Mouse (Mus musculus): Measurements from ENCODE around the gene Thg1l. TPM values are rescaled to one million over a fixed set of nuclear protein-coding genes. Genes with fewer than 3 reads are reported as not detected.

The Thg1l gene
- polyA plus RNA-seq, 1 experiment: 4.4 TPM

DNA sequence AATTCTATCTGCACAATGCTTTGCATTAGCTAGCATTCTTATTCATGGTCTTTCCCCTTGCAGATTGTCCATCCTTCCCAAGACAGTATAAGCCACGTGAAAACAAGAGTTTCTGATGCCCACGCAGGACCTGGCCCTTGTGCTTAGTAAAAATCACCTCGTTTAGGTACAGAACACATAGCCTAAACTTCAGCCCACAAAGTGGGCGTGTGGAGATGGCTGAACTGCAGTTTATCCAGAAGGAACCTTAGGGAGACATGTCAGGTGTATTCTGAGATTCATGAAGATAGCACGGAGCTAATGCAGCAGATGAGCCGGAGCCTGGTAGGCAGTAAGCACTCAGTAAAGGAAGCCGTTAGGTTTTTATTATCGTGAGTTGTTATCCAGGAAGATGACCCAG lies 34.3 kb downstream of the Thg1l start:
- H3K27ac ChIP-seq (ENCODE audit: insufficient read depth, low read length): no peak overlapping the region
- no peak overlapping the region for H3K4me3 ChIP-seq (ENCODE audit: extremely low read depth, insufficient read depth, insufficient read length)
- H3K27me3 ChIP-seq (ENCODE audit: control insufficient read depth, insufficient read depth, low read length): no peaks in the 10 kb centered on the region; the same call in 1 of the 2 replicates
- WGBS: 81% methylated on average over 8 of the region's 8 CpGs
- TF ChIP-seq CTCF (IDR thresholded peaks at IDR 0.05; ENCODE audit: extremely low read depth, insufficient read depth, insufficient read length, insufficient replicate concordance) (no peak), POLR2A (IDR thresholded peaks at IDR 0.05; ENCODE audit: low read depth, low read length) (no peak)
- no peaks in the 10 kb centered on the region for H3K36me3 ChIP-seq (ENCODE audit: control insufficient read depth, insufficient read depth, low read length)
- no peaks in the 10 kb centered on the region for H3K4me1 ChIP-seq (ENCODE audit: control insufficient read depth, insufficient read depth, insufficient read length)
- DNase-seq (ENCODE audit: low read depth in 1 of 2, low spot score in 2 of 2): no peak

DNA sequence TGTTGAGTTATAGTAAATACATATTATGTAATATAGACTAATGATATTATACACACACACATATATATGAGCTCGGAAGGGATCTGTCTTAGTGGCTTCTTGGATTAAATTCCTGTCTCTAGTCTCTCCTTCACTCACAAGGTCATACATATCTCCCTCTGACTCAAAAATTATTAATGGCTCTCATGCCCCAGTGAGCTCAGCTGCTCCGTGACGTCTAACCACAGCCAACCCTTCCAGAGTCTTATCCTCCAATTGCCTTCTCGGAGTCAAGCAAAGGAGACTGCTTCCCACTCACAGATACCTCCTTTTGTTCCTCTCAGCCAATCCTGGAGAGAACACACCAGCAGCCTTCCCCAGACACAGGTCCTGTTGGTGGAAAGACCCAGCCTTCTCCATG lies 36.5 kb downstream of the Thg1l start:
- TF ChIP-seq POLR2A (IDR thresholded peaks at IDR 0.05; ENCODE audit: low read depth, low read length): no peak
- no peak for TF ChIP-seq CTCF (IDR thresholded peaks at IDR 0.05; ENCODE audit: extremely low read depth, insufficient read depth, insufficient read length, insufficient replicate concordance)
- H3K27me3 ChIP-seq (ENCODE audit: control insufficient read depth, insufficient read depth, low read length): no peaks in the 10 kb centered on the region; the same call in 1 of the 2 replicates
- H3K4me3 ChIP-seq (ENCODE audit: extremely low read depth, insufficient read depth, insufficient read length): no peak overlapping the region
- DNase-seq (ENCODE audit: low read depth in 1 of 2, low spot score in 2 of 2): no peak
- no peaks in the 10 kb centered on the region for H3K36me3 ChIP-seq (ENCODE audit: control insufficient read depth, insufficient read depth, low read length)
- H3K4me1 ChIP-seq (ENCODE audit: control insufficient read depth, insufficient read depth, insufficient read length): no peaks in the 10 kb centered on the region
- no peak overlapping the region for H3K27ac ChIP-seq (ENCODE audit: insufficient read depth, low read length)
- 86% methylated on average over 4 of the region's 4 CpGs for WGBS

DNA sequence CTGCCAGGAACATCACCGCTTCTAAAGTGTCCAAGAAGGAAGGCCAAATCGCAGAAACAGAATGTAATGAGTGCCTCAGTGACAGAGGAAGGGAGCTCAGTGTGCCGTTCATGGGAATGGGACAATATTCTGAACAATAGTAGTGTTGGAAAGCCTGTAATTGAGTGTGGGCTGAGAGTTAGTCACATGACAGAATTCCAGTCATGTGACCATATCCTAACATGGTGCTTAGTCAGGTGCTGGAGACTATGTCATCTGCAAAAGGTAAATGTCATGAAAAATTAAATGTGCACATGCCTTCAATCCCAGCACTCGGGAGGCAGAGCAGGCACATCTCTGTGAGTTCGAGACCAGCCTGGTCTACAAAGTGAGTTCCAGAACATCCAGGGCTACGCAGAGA lies 37.3 kb downstream of the Thg1l start:
- TF ChIP-seq POLR2A (IDR thresholded peaks at IDR 0.05; ENCODE audit: low read depth, low read length) (no peak), CTCF (IDR thresholded peaks at IDR 0.05; ENCODE audit: extremely low read depth, insufficient read depth, insufficient read length, insufficient replicate concordance) (no peak)
- Histone ChIP-seq H3K4me3 (ENCODE audit: extremely low read depth, insufficient read depth, insufficient read length) (no peak overlapping the region), H3K27ac (ENCODE audit: insufficient read depth, low read length) (no peak overlapping the region), H3K27me3 (ENCODE audit: control insufficient read depth, insufficient read depth, low read length) (no peaks in the 10 kb centered on the region; the same call in 1 of the 2 replicates), H3K4me1 (ENCODE audit: control insufficient read depth, insufficient read depth, insufficient read length) (no peaks in the 10 kb centered on the region), H3K36me3 (ENCODE audit: control insufficient read depth, insufficient read depth, low read length) (no peaks in the 10 kb centered on the region)
- no peak for DNase-seq (ENCODE audit: low read depth in 1 of 2, low spot score in 2 of 2)
- WGBS: 89% methylated on average over 6 of the region's 6 CpGs

DNA sequence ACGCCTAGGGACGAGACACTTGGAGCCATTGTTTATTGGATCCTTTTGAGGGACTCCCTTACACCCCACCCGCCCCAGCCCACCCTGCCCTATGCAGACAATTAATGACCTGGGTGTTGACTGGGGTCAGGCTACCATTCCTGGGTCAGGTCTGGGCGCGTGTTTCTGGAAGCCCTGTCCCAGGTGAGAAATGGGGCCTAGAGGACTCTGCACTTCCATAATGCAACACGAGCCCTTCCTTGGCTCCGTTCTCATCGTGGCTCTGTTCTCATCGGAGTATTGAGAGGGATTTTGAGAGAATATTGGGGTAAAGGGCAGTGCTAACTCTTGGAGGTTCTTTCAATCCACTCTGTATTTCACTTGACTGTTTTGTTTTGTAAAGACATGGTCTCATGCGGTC lies 39.1 kb downstream of the Thg1l start:
- TF ChIP-seq CTCF (IDR thresholded peaks at IDR 0.05; ENCODE audit: extremely low read depth, insufficient read depth, insufficient read length, insufficient replicate concordance) (no peak), POLR2A (IDR thresholded peaks at IDR 0.05; ENCODE audit: low read depth, low read length) (no peak)
- Histone ChIP-seq H3K27ac (ENCODE audit: insufficient read depth, low read length) (no peak overlapping the region), H3K27me3 (ENCODE audit: control insufficient read depth, insufficient read depth, low read length) (no peaks in the 10 kb centered on the region), H3K36me3 (ENCODE audit: control insufficient read depth, insufficient read depth, low read length) (peaks cover 6% of the 10 kb centered on the region), H3K4me1 (ENCODE audit: control insufficient read depth, insufficient read depth, insufficient read length) (no peaks in the 10 kb centered on the region), H3K4me3 (ENCODE audit: extremely low read depth, insufficient read depth, insufficient read length) (no peak overlapping the region)
- WGBS: 91% methylated on average over 10 of the region's 10 CpGs
- DNase-seq (ENCODE audit: low read depth in 1 of 2, low spot score in 2 of 2): no peak

DNA sequence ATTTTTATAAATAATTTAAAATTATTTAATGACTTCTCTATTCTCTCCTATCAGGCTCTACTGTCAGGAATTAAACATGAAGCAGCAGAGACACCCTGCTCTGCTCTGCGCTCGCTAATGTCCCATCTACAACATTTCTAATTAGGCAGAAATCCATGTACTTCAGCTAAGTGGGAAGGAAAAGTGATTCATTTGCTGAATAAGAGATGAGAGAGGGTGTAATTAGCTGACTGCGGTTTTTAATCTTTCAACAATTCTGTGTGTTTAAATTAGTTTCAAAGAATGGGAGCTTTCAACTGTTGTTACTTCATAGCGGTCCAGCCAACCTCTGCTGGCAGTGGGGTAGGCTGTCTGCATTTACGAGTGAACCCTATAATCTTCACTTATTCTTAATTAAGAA lies 44.6 kb downstream of the Thg1l start:
- no peaks in the 10 kb centered on the region for H3K4me1 ChIP-seq (ENCODE audit: control insufficient read depth, insufficient read depth, insufficient read length)
- H3K36me3 ChIP-seq (ENCODE audit: control insufficient read depth, insufficient read depth, low read length): peaks cover 43% of the 10 kb centered on the region
- no peak for TF ChIP-seq POLR2A (IDR thresholded peaks at IDR 0.05; ENCODE audit: low read depth, low read length)
- no peak overlapping the region for H3K4me3 ChIP-seq (ENCODE audit: extremely low read depth, insufficient read depth, insufficient read length)
- no peak for DNase-seq (ENCODE audit: low read depth in 1 of 2, low spot score in 2 of 2)
- H3K27ac ChIP-seq (ENCODE audit: insufficient read depth, low read length): no peak overlapping the region
- H3K27me3 ChIP-seq (ENCODE audit: control insufficient read depth, insufficient read depth, low read length): no peaks in the 10 kb centered on the region
- 97% methylated on average over 5 of the region's 5 CpGs for WGBS

GRCm38 (mm10) chr11:45908894-45909293 lies 46.4 kb downstream of the Thg1l start:
- Histone ChIP-seq H3K27me3 (ENCODE audit: control insufficient read depth, insufficient read depth, low read length) (no peaks in the 10 kb centered on the region), H3K36me3 (ENCODE audit: control insufficient read depth, insufficient read depth, low read length) (peaks cover 43% of the 10 kb centered on the region), H3K4me3 (ENCODE audit: extremely low read depth, insufficient read depth, insufficient read length) (no peak overlapping the region), H3K27ac (ENCODE audit: insufficient read depth, low read length) (no peak overlapping the region), H3K4me1 (ENCODE audit: control insufficient read depth, insufficient read depth, insufficient read length) (no peaks in the 10 kb centered on the region)
- WGBS: 98% methylated on average over 7 of the region's 7 CpGs
- TF ChIP-seq POLR2A (IDR thresholded peaks at IDR 0.05; ENCODE audit: low read depth, low read length) (no peak), CTCF (IDR thresholded peaks at IDR 0.05; ENCODE audit: extremely low read depth, insufficient read depth, insufficient read length, insufficient replicate concordance) (no peak)
- no peak for DNase-seq (ENCODE audit: low read depth in 1 of 2, low spot score in 2 of 2)

GRCm38 (mm10) chr11:45908070-45908469 lies 47.2 kb downstream of the Thg1l start:
- no peak overlapping the region for H3K4me3 ChIP-seq (ENCODE audit: extremely low read depth, insufficient read depth, insufficient read length)
- TF ChIP-seq POLR2A (IDR thresholded peaks at IDR 0.05; ENCODE audit: low read depth, low read length): no peak
- no peak for TF ChIP-seq CTCF (IDR thresholded peaks at IDR 0.05; ENCODE audit: extremely low read depth, insufficient read depth, insufficient read length, insufficient replicate concordance)
- WGBS: 94% methylated on average over 7 of the region's 7 CpGs
- H3K4me1 ChIP-seq (ENCODE audit: control insufficient read depth, insufficient read depth, insufficient read length): no peaks in the 10 kb centered on the region
- H3K27ac ChIP-seq (ENCODE audit: insufficient read depth, low read length): no peak overlapping the region
- DNase-seq (ENCODE audit: low read depth in 1 of 2, low spot score in 2 of 2): no peak
- H3K36me3 ChIP-seq (ENCODE audit: control insufficient read depth, insufficient read depth, low read length): peaks cover 44% of the 10 kb centered on the region
- no peaks in the 10 kb centered on the region for H3K27me3 ChIP-seq (ENCODE audit: control insufficient read depth, insufficient read depth, low read length)

Data from spleen, adult 2 months (tissue).